Mouse (Mus musculus): Measurements from ENCODE around the gene Galnt14. TPM values are rescaled to one million over a fixed set of nuclear protein-coding genes. Genes with fewer than 3 reads are reported as not detected.

The Galnt14 gene
- total and polyA plus RNA-seq, 3 experiments: 0.08 TPM; not detected in 2

- Histone ChIP-seq H3K27ac (no peak overlapping the region), H3K9ac (ENCODE audit: low read depth, low read length) (no peak overlapping the region), H3K4me1 (ENCODE audit: control insufficient read depth, insufficient read depth, low read length) (no peaks in the 10 kb centered on the region), H3K27me3 (ENCODE audit: control insufficient read depth, insufficient read depth, low read length) (no peaks in the 10 kb centered on the region; the same call in 1 of the 2 replicates), H3K4me3 (no peak overlapping the region), H3K79me2 (replicated peaks; ENCODE audit: control insufficient read depth, insufficient read depth, low read length) (no peaks in the 10 kb centered on the region), H3K36me3 (ENCODE audit: control insufficient read depth, insufficient read depth, low read length) (no peaks in the 10 kb centered on the region)
- DNase-seq: no peak
- 34% methylated on average over 3 of the region's 3 CpGs for WGBS
- intact Hi-C loops (cut with DNase I): no loop called here
- no peak for TF ChIP-seq POLR2A (IDR thresholded peaks at IDR 0.05; ENCODE audit: insufficient read depth, low read depth, low read length)
- no peak for TF ChIP-seq EP300 (IDR thresholded peaks at IDR 0.05; ENCODE audit: insufficient read depth, low read depth, low read length)
- no peak for TF ChIP-seq CTCF (IDR thresholded peaks at IDR 0.05)
Measured at GRCm38 (mm10) chr17:73656373-73656772, 53.9 kb downstream of the Galnt14 start.

- TF ChIP-seq CTCF (IDR thresholded peaks at IDR 0.05): no peak
- TF ChIP-seq EP300 (IDR thresholded peaks at IDR 0.05; ENCODE audit: insufficient read depth, low read depth, low read length): no peak
- no peak for TF ChIP-seq POLR2A (IDR thresholded peaks at IDR 0.05; ENCODE audit: insufficient read depth, low read depth, low read length)
- Histone ChIP-seq H3K4me1 (ENCODE audit: control insufficient read depth, insufficient read depth, low read length) (no peaks in the 10 kb centered on the region), H3K9ac (ENCODE audit: low read depth, low read length) (no peak overlapping the region), H3K27ac (no peak overlapping the region), H3K36me3 (ENCODE audit: control insufficient read depth, insufficient read depth, low read length) (no peaks in the 10 kb centered on the region), H3K79me2 (replicated peaks; ENCODE audit: control insufficient read depth, insufficient read depth, low read length) (no peaks in the 10 kb centered on the region), H3K27me3 (ENCODE audit: control insufficient read depth, insufficient read depth, low read length) (no peaks in the 10 kb centered on the region; the same call in 1 of the 2 replicates), H3K4me3 (no peak overlapping the region)
- WGBS: 27% methylated on average over 5 of the region's 5 CpGs
- DNase-seq: no peak
- intact Hi-C loops (cut with DNase I): no loop called here
Measured at GRCm38 (mm10) chr17:73654261-73654660, 56.0 kb downstream of the Galnt14 start.

- Histone ChIP-seq H3K79me2 (replicated peaks; ENCODE audit: control insufficient read depth, insufficient read depth, low read length) (no peaks in the 10 kb centered on the region), H3K27ac (no peak overlapping the region), H3K27me3 (ENCODE audit: control insufficient read depth, insufficient read depth, low read length) (no peaks in the 10 kb centered on the region; the same call in 1 of the 2 replicates), H3K4me3 (no peak overlapping the region), H3K4me1 (ENCODE audit: control insufficient read depth, insufficient read depth, low read length) (no peaks in the 10 kb centered on the region), H3K9ac (ENCODE audit: low read depth, low read length) (no peak overlapping the region), H3K36me3 (ENCODE audit: control insufficient read depth, insufficient read depth, low read length) (no peaks in the 10 kb centered on the region)
- no peak for TF ChIP-seq EP300 (IDR thresholded peaks at IDR 0.05; ENCODE audit: insufficient read depth, low read depth, low read length)
- no peak for TF ChIP-seq CTCF (IDR thresholded peaks at IDR 0.05)
- no peak for TF ChIP-seq POLR2A (IDR thresholded peaks at IDR 0.05; ENCODE audit: insufficient read depth, low read depth, low read length)
- WGBS: 58% methylated on average over 6 of the region's 6 CpGs
- intact Hi-C loops (cut with DNase I): no loop called here
- no peak for DNase-seq
Measured at GRCm38 (mm10) chr17:73649371-73649770, 60.9 kb downstream of the Galnt14 start.

GRCm38 (mm10) chr17:73641676-73642075, 68.6 kb downstream of the Galnt14 start:
- no peaks in the 10 kb centered on the region for H3K36me3 ChIP-seq (ENCODE audit: control insufficient read depth, insufficient read depth, low read length)
- intact Hi-C loops (cut with DNase I): no loop called here
- no peaks in the 10 kb centered on the region for H3K4me1 ChIP-seq (ENCODE audit: control insufficient read depth, insufficient read depth, low read length)
- H3K27me3 ChIP-seq (ENCODE audit: control insufficient read depth, insufficient read depth, low read length): no peaks in the 10 kb centered on the region
- TF ChIP-seq EP300 (IDR thresholded peaks at IDR 0.05; ENCODE audit: insufficient read depth, low read depth, low read length) (no peak), CTCF (IDR thresholded peaks at IDR 0.05) (no peak), POLR2A (IDR thresholded peaks at IDR 0.05; ENCODE audit: insufficient read depth, low read depth, low read length) (no peak)
- no peak overlapping the region for H3K9ac ChIP-seq (ENCODE audit: low read depth, low read length)
- H3K4me3 ChIP-seq: no peak overlapping the region
- no peaks in the 10 kb centered on the region for H3K79me2 ChIP-seq (replicated peaks; ENCODE audit: control insufficient read depth, insufficient read depth, low read length)
- no peak for DNase-seq
- no peak overlapping the region for H3K27ac ChIP-seq
- WGBS: 90% methylated on average over 7 of the region's 7 CpGs

GRCm38 (mm10) chr17:73640117-73640480, 70.2 kb downstream of the Galnt14 start:
- Histone ChIP-seq H3K4me3 (no peak overlapping the region), H3K27ac (no peak overlapping the region), H3K36me3 (ENCODE audit: control insufficient read depth, insufficient read depth, low read length) (no peaks in the 10 kb centered on the region), H3K27me3 (ENCODE audit: control insufficient read depth, insufficient read depth, low read length) (no peaks in the 10 kb centered on the region), H3K9ac (ENCODE audit: low read depth, low read length) (no peak overlapping the region), H3K79me2 (replicated peaks; ENCODE audit: control insufficient read depth, insufficient read depth, low read length) (no peaks in the 10 kb centered on the region), H3K4me1 (ENCODE audit: control insufficient read depth, insufficient read depth, low read length) (no peaks in the 10 kb centered on the region)
- no peak for DNase-seq
- TF ChIP-seq POLR2A (IDR thresholded peaks at IDR 0.05; ENCODE audit: insufficient read depth, low read depth, low read length) (no peak), EP300 (IDR thresholded peaks at IDR 0.05; ENCODE audit: insufficient read depth, low read depth, low read length) (no peak), CTCF (IDR thresholded peaks at IDR 0.05) (no peak)
- intact Hi-C loops (cut with DNase I): no loop called here
- WGBS: 63% methylated on average over 3 of the region's 3 CpGs

GRCm38 (mm10) chr17:73639401-73640116, 70.7 kb downstream of the Galnt14 start:
- no peak overlapping the region for H3K9ac ChIP-seq (ENCODE audit: low read depth, low read length)
- TF ChIP-seq POLR2A (IDR thresholded peaks at IDR 0.05; ENCODE audit: insufficient read depth, low read depth, low read length) (no peak), CTCF (IDR thresholded peaks at IDR 0.05) (no peak), EP300 (IDR thresholded peaks at IDR 0.05; ENCODE audit: insufficient read depth, low read depth, low read length) (no peak)
- H3K4me3 ChIP-seq: no peak overlapping the region
- intact Hi-C loops (cut with DNase I): no loop called here
- no peak overlapping the region for H3K27ac ChIP-seq
- DNase-seq: no peak
- no peaks in the 10 kb centered on the region for H3K79me2 ChIP-seq (replicated peaks; ENCODE audit: control insufficient read depth, insufficient read depth, low read length)
- H3K27me3 ChIP-seq (ENCODE audit: control insufficient read depth, insufficient read depth, low read length): no peaks in the 10 kb centered on the region
- H3K36me3 ChIP-seq (ENCODE audit: control insufficient read depth, insufficient read depth, low read length): no peaks in the 10 kb centered on the region
- no peaks in the 10 kb centered on the region for H3K4me1 ChIP-seq (ENCODE audit: control insufficient read depth, insufficient read depth, low read length)
- WGBS: 57% methylated on average over 6 of the region's 6 CpGs
